Mouse (Mus musculus) hindbrain, embryonic 14.5 days (tissue): ENCODE measurements at regions not wholly inside any gene's neighbourhood (a gene's known extent, or its start where the extent isn't known, plus 50 kb on each side); places are given as distances from the start of the nearest gene placed in this dataset.

Source experiments
- ATAC-seq: fragments of 200-750 bp; cut with Nextera tagmentation; 2 replicates; pipeline ENCODE4 v1.8.0; 2017; ENCODE audit warnings: moderate number of reproducible peaks, mild to moderate bottlenecking, moderate TSS enrichment, moderate library complexity; ENCODE audit not compliant: low FRiP score
- DNase-seq: peaks from one replicate; pipeline ENCODE4 v3.0.0-alpha.2; 2015; ENCODE audit warnings: low spot score
- H3K27ac ChIP-seq: fragments of 300-500 bp; sonication (generic); 2 replicates; pipeline ENCODE4 v1.5.1; 2014; ENCODE audit warnings: mild to moderate bottlenecking, moderate library complexity
- H3K27me3 ChIP-seq: fragments of 300-500 bp; sonication (generic); 2 replicates; pipeline ENCODE4 v1.6.1; 2014; ENCODE audit warnings: mild to moderate bottlenecking, low read length, mixed read lengths; ENCODE audit not compliant: control insufficient read depth, insufficient read depth
- H3K36me3 ChIP-seq: fragments of 300-500 bp; sonication (generic); replicated peaks from 2 replicates; pipeline ENCODE4 v1.6.1; 2014; ENCODE audit not compliant: control insufficient read depth, insufficient read depth
- H3K4me1 ChIP-seq: fragments of 300-500 bp; sonication (generic); replicated peaks from 2 replicates; pipeline ENCODE4 v1.6.1; 2014; ENCODE audit warnings: antibody characterized with exemption, low read length, mixed read lengths; ENCODE audit not compliant: control insufficient read depth, insufficient read depth
- H3K4me2 ChIP-seq: fragments of 300-500 bp; sonication (generic); replicated peaks from 2 replicates; pipeline ENCODE4 v1.6.1; 2014; ENCODE audit warnings: mild to moderate bottlenecking, moderate library complexity
- H3K4me3 ChIP-seq: fragments of 300-500 bp; sonication (generic); replicated peaks from 2 replicates; pipeline ENCODE4 v1.5.1; 2014; ENCODE audit warnings: mild to moderate bottlenecking, low read length
- H3K9ac ChIP-seq: fragments of 300-500 bp; sonication (generic); 2 replicates; pipeline ENCODE4 v1.6.1; 2014
- H3K9me3 ChIP-seq: fragments of 300-500 bp; sonication (generic); 2 replicates; pipeline ENCODE4 v1.6.1; 2016; ENCODE audit warnings: low read length; ENCODE audit not compliant: control insufficient read depth
- WGBS: fragments of 180-500 bp; shearing (Covaris S2); extraction: QIAGEN DNeasy Blood & Tissue Kit; methylation state at CpG from one replicate; pipeline ENCODE4 v1.1.7; 2014; 5-methylcytosine and 5-hydroxymethylcytosine counted together

GRCm38 (mm10) chrX:152918212-152918611 is 88.1 kb upstream of the Usp51 start:
- Histone ChIP-seq H3K27me3 (no peaks in the 10 kb centered on the region), H3K4me2 (no peak overlapping the region), H3K36me3 (no peaks in the 10 kb centered on the region), H3K9me3 (no peaks in the 10 kb centered on the region), H3K4me1 (no peaks in the 10 kb centered on the region), H3K9ac (no peak overlapping the region), H3K27ac (no peak overlapping the region), H3K4me3 (no peak overlapping the region)
- ATAC-seq (no peak), DNase-seq (peak; percentile 73)
- WGBS: 50% methylated on average over 1 of the region's 1 CpGs

GRCm38 (mm10) chrX:152926991-152927390 is 79.3 kb upstream of the Usp51 start:
- Histone ChIP-seq H3K4me1 (no peaks in the 10 kb centered on the region), H3K27ac (no peak overlapping the region), H3K4me2 (no peak overlapping the region), H3K27me3 (no peaks in the 10 kb centered on the region), H3K9ac (no peak overlapping the region), H3K9me3 (no peaks in the 10 kb centered on the region), H3K4me3 (no peak overlapping the region), H3K36me3 (no peaks in the 10 kb centered on the region)
- 52% methylated on average over 3 of the region's 3 CpGs for WGBS
- DNase-seq: peak; percentile 69
- no peak for ATAC-seq

- Histone ChIP-seq H3K9ac (no peak overlapping the region), H3K27ac (no peak overlapping the region), H3K27me3 (no peaks in the 10 kb centered on the region), H3K36me3 (no peaks in the 10 kb centered on the region), H3K9me3 (no peaks in the 10 kb centered on the region), H3K4me2 (no peak overlapping the region), H3K4me1 (no peaks in the 10 kb centered on the region), H3K4me3 (no peak overlapping the region)
- DNase-seq: no peak
- WGBS: 39% methylated on average over 3 of the region's 3 CpGs
- ATAC-seq: peak; percentile 40; the same call in 1 of the 2 replicates
Observed at GRCm38 (mm10) chrX:152946201-152946600, 60.1 kb upstream of the Usp51 start.
